In genomic region chr19:60889714-60890315, GRCm38 (mm10) we compare ENCODE assay signal across 7 mouse cellular contexts. TPM values are rescaled to one million over a fixed set of nuclear protein-coding genes. Genes with fewer than 3 reads are reported as not detected.
DNase-seq lines count a peak whose midpoint lies in the region; ATAC-seq lines count a peak whose summit lies in the region.

Gene Grk5 (plus strand): TSS chr19:60889749.

- ATAC-seq in intestine, embryonic 15.5 days = peak; percentile 99

- no peaks in the 10 kb centered on the region for H3K27me3 ChIP-seq in intestine, embryonic 15.5 days (replicated peaks)
- H3K27me3 ChIP-seq in midbrain, embryonic 10.5 days (ENCODE audit: low read depth, poor library complexity, severe bottlenecking) = no peaks in the 10 kb centered on the region

- intact Hi-C loops in gastrocnemius, postnatal 36 days (cut with DNase I) = loop anchor here (2.0 kb wide), 1 partner anchor 195 kb away; no protein-coding TSS in a partner anchor
- intact Hi-C loops in left cerebral cortex, postnatal 25 days (cut with DNase I) = loop anchor here (1.0 to 10.0 kb wide), 2 partner anchors 194 to 335 kb away; partner anchors contain the start of gene Csf2ra

- peak within 1 kb of the TSS; percentile 78 for H3K4me3 ChIP-seq in intestine, embryonic 15.5 days (replicated peaks)
- H3K4me3 ChIP-seq in midbrain, embryonic 10.5 days = peak within 1 kb of the TSS; percentile 87

- peak within 1 kb of the TSS; percentile 91 for H3K4me2 ChIP-seq in intestine, embryonic 15.5 days (replicated peaks)

- peak within 1 kb of the TSS; percentile 98 for H3K27ac ChIP-seq in intestine, embryonic 15.5 days
- H3K27ac ChIP-seq in midbrain, embryonic 10.5 days (replicated peaks) = peak within 1 kb of the TSS; percentile 98

- WGBS in intestine, embryonic 15.5 days = under 1% methylated on average over 55 of the region's 55 CpGs
- WGBS in midbrain, embryonic 10.5 days = under 1% methylated on average over 55 of the region's 55 CpGs

- peak; percentile 94 to 96 for DNase-seq in adrenal gland, adult 18-20 months (ENCODE audit: low spot score in 2 of 2)
- DNase-seq in embryo, embryonic 11 days = peak; percentile 97
- peak; percentile 92 to 94 for DNase-seq in gastrocnemius, postnatal 36 days
- peak; percentile 96 for DNase-seq in left cerebral cortex, postnatal 25 days (ENCODE audit: low spot score in 2 of 2)
- peak; percentile 92 for DNase-seq in midbrain, embryonic 10.5 days (ENCODE audit: low spot score)
- DNase-seq in right cerebral cortex, postnatal 4 days = peak; percentile 97

- no peaks in the 10 kb centered on the region for H3K36me3 ChIP-seq in intestine, embryonic 15.5 days
- no peaks in the 10 kb centered on the region for H3K36me3 ChIP-seq in midbrain, embryonic 10.5 days

- H3K9me3 ChIP-seq in intestine, embryonic 15.5 days = no peaks in the 10 kb centered on the region
- H3K9me3 ChIP-seq in midbrain, embryonic 10.5 days (replicated peaks) = no peaks in the 10 kb centered on the region

- no peaks in the 10 kb centered on the region; the same call in 1 of the 2 replicates for H3K4me1 ChIP-seq in intestine, embryonic 15.5 days (replicated peaks)
- peaks cover 23% of the 10 kb centered on the region for H3K4me1 ChIP-seq in midbrain, embryonic 10.5 days

- peak within 1 kb of the TSS; percentile 89 for H3K9ac ChIP-seq in intestine, embryonic 15.5 days

RNA-seq across cellular contexts. Expression of gene Grk5, which starts in this region (rescaled TPM):
- total RNA-seq in adrenal gland, adult 18-20 months (2021) = 10 to 100 TPM; 23.3 to 47.1 TPM
- 1 to 10 TPM; 3.5 to 4.1 TPM for total RNA-seq in gastrocnemius, postnatal 36 days (2021)
- 1.5 and 2.0 TPM in 2 replicates for polyA plus RNA-seq in intestine, embryonic 15.5 days (2015; fragmentation: Nextera tagmentation; extraction: Ambion mirVana)
- total RNA-seq in left cerebral cortex, postnatal 25 days (2021) = 10 to 100 TPM; 14.4 to 14.8 TPM
- polyA plus RNA-seq in midbrain, embryonic 10.5 days (2016; fragmentation: Nextera tagmentation; extraction: Ambion mirVana) = 1.9 and 2.1 TPM in 2 replicates

Comparison
In these comparisons a context has a peak if more than half of its experiments do, and no peak if none do; other contexts are left out.
1. Peak in every context shown above with its lines: DNase-seq, ATAC-seq, H3K4me3 ChIP-seq and H3K27ac ChIP-seq.